ENCODE assay signal across 14 mouse cellular contexts in the genomic region with DNA sequence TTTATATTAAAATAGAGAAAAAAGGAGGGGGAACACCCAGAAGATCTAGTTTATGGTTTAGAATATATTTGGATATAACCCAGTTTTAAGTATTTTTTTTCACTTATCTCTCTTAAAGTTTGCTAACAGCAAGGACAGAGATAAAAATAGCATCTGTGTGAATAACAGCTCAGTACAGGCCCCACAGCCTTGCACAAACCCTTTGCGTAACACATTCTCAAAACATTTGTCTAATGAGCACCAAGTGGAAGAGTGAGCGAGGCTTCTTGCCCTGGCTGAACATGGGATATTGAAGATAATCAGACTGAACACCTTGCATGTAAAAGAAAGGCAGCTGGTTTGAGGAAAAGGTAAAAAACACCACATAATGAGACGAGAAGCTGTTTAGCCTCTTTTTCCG. TPM values are rescaled to one million over a fixed set of nuclear protein-coding genes. Genes with fewer than 3 reads are reported as not detected.
"Had no signal": no experiment of that assay in that cellular context is flagged by ENCODE, and none has a peak within 500 bp of the region (broad histone marks: within the 10 kb centered on the region; RNA-seq: fewer than 3 reads in every experiment).

No protein-coding gene starts in this region.

- H3K27me3 ChIP-seq: liver, embryonic 12.5 days; lung, embryonic 15.5 days; midbrain, embryonic 13.5 days had no signal

- ATAC-seq: liver, embryonic 12.5 days; midbrain, embryonic 13.5 days had no signal

- DNase-seq: kidney, adult 8-10 months; kidney, postnatal 25 days; lung, postnatal 4 days; retina, postnatal 1 day; right cerebral cortex, postnatal 4 days; spleen, adult 18-20 months; thymus, adult 18-20 months; thymus, postnatal 14 days had no signal

- H3K36me3 ChIP-seq: liver, embryonic 12.5 days; lung, embryonic 15.5 days; midbrain, embryonic 13.5 days had no signal

- H3K9me3 ChIP-seq: limb, embryonic 10.5 days; liver, embryonic 12.5 days; lung, embryonic 15.5 days; midbrain, embryonic 13.5 days had no signal

- H3K27ac ChIP-seq: left cerebral cortex, adult 2 months; limb, embryonic 10.5 days; liver, embryonic 12.5 days; lung, embryonic 15.5 days; midbrain, embryonic 13.5 days had no signal

- H3K4me2 ChIP-seq: liver, embryonic 12.5 days; lung, embryonic 15.5 days; midbrain, embryonic 13.5 days had no signal

- H3K4me1 ChIP-seq: limb, embryonic 10.5 days; liver, embryonic 12.5 days; lung, embryonic 15.5 days; midbrain, embryonic 13.5 days had no signal

- H3K4me3 ChIP-seq: left cerebral cortex, adult 2 months; limb, embryonic 10.5 days; liver, embryonic 12.5 days; lung, embryonic 15.5 days; midbrain, embryonic 13.5 days had no signal

- H3K9ac ChIP-seq: liver, embryonic 12.5 days; lung, embryonic 15.5 days; midbrain, embryonic 13.5 days had no signal

RNA-seq across cellular contexts. Expression of a gene that starts 15.7 kb away (rescaled TPM):
- polyA plus RNA-seq: neural tube, embryonic 14.5 days had no signal
